Mouse (Mus musculus): ENCODE measurements around the gene Ado. TPM values are rescaled to one million over a fixed set of nuclear protein-coding genes. Genes with fewer than 3 reads are reported as not detected.

Gene Ado
- polyA plus RNA-seq, 1 experiment from 2014 or later: 76.3 TPM

DNA sequence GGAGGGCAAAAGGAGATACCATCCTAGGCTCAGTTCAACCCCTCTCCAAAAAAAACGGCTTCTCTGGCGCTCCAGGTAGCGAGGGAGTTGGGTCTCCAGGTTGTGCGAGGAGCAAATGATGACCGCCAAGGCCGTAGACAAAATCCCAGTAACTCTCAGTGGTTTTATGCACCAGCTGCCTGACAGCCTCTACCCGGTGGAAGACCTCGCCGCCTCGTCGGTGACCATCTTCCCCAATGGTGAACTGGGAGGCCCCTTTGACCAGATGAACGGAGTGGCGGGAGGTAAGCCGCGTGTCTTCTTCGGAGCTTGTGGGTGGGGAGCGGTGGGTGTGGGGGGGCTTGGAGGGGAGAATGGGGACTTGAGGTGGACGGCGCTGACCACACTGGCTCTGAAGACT is 10.6 kb downstream of the Ado start:
- Histone ChIP-seq H3K9me3 (ENCODE audit: control insufficient read depth, low read length) (no peaks in the 10 kb centered on the region), H3K4me1 (replicated peaks; ENCODE audit: control insufficient read depth, insufficient read depth, low read length) (peaks cover 43% of the 10 kb centered on the region), H3K36me3 (ENCODE audit: control insufficient read depth, insufficient read depth) (no peaks in the 10 kb centered on the region), H3K27me3 (replicated peaks; ENCODE audit: control insufficient read depth, insufficient read depth, low read length) (peaks cover 87% of the 10 kb centered on the region), H3K27ac (ENCODE audit: low read length) (no peak overlapping the region), H3K4me3 (replicated peaks; ENCODE audit: low read length) (peak overlapping the region; percentile 63), H3K4me2 (ENCODE audit: low read length) (peak overlapping the region; percentile 84), H3K9ac (replicated peaks; ENCODE audit: low read depth, low read length) (no peak overlapping the region)
- ATAC-seq: no peak
- WGBS: under 1% methylated on average over 19 of the region's 19 CpGs

DNA sequence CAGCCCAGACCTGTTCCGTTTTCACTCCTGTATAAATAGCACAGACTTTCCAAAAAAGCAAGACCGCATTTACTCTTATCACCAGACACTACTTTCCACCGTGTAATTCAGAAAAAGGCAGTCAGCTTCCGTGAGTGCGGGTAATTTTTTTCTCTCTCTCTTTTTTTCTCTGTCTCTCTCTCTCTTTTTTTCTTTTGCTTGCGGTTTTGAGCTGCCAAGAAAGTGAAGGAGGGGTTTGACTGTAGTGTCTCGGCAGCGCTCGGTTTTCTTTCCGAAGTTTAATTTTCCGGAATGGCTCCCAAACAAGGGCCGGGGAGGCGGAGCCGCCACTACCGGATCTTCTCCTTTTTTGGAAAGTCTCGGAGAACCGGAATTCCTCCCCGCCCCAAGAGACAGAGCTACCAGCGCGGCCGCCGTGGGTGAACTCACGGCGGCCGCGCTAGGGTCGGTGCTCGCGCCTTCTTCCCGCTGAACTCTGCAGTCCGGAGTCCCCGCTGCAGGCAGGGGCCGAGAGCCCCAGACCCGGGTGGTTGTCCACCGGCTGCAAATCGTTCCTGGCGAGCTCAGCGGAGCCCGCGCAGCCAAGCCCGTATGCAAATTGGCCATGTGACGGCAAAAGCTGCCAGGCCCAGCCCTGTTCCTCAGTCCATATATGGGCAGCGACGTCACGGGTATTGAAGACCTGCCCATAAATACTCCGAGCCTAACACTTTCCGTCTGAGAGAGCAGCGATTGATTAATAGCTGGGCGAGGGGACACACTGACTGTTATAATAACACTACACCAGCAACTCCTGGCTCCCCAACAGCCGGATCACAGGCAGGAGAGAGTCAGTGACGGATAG is 11.4 kb downstream of the Ado start:
- Histone ChIP-seq H3K4me2 (ENCODE audit: low read length) (peak overlapping the region; percentile 84), H3K27ac (ENCODE audit: low read length) (no peak overlapping the region), H3K9me3 (ENCODE audit: control insufficient read depth, low read length) (no peaks in the 10 kb centered on the region), H3K27me3 (replicated peaks; ENCODE audit: control insufficient read depth, insufficient read depth, low read length) (peaks cover 87% of the 10 kb centered on the region), H3K4me3 (replicated peaks; ENCODE audit: low read length) (peak overlapping the region; percentile 63), H3K36me3 (ENCODE audit: control insufficient read depth, insufficient read depth) (no peaks in the 10 kb centered on the region), H3K9ac (replicated peaks; ENCODE audit: low read depth, low read length) (peak overlapping the region; percentile 58), H3K4me1 (replicated peaks; ENCODE audit: control insufficient read depth, insufficient read depth, low read length) (peaks cover 43% of the 10 kb centered on the region)
- ATAC-seq: peak; percentile 90
- whole genome bisulfite sequencing: under 1% methylated on average over 51 of the region's 51 CpGs

DNA sequence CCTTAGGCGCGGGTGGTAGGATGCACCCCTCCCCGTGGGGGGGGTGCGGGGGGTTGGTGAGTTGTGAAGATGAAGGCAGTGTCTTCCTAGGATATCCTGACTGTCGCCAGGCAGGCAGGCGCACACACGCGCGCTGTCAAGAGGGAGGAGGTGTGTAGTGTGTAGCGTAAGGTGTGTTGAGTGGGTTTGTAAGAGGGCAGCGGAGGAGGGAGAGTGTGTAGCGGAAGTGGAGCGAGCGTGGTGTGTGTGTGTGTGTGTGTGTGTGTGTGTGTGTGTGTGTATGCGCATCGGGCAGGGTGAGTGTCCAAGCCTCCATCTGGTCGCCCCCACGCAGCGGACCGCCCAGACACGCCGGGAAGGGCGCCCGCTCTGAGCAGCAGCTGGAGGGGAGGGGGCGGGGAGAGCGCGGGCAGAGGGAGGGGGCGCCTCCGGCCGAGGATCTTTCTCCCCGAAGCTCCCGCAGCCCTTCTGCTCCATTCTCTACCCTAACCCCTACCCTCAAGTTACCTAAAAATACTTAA is 12.1 kb downstream of the Ado start:
- peak overlapping the region; percentile 36 for H3K9ac ChIP-seq (replicated peaks; ENCODE audit: low read depth, low read length)
- no peaks in the 10 kb centered on the region for H3K9me3 ChIP-seq (ENCODE audit: control insufficient read depth, low read length)
- peak overlapping the region; percentile 84 for H3K4me2 ChIP-seq (ENCODE audit: low read length)
- H3K4me1 ChIP-seq (replicated peaks; ENCODE audit: control insufficient read depth, insufficient read depth, low read length): peaks cover 43% of the 10 kb centered on the region
- H3K27ac ChIP-seq (ENCODE audit: low read length): no peak overlapping the region
- 0% methylated on average over 17 of the region's 32 CpGs for WGBS
- peaks cover 85% of the 10 kb centered on the region for H3K27me3 ChIP-seq (replicated peaks; ENCODE audit: control insufficient read depth, insufficient read depth, low read length)
- no peaks in the 10 kb centered on the region for H3K36me3 ChIP-seq (ENCODE audit: control insufficient read depth, insufficient read depth)
- ATAC-seq: peak; percentile 18
- peak overlapping the region; percentile 63 for H3K4me3 ChIP-seq (replicated peaks; ENCODE audit: low read length)

DNA sequence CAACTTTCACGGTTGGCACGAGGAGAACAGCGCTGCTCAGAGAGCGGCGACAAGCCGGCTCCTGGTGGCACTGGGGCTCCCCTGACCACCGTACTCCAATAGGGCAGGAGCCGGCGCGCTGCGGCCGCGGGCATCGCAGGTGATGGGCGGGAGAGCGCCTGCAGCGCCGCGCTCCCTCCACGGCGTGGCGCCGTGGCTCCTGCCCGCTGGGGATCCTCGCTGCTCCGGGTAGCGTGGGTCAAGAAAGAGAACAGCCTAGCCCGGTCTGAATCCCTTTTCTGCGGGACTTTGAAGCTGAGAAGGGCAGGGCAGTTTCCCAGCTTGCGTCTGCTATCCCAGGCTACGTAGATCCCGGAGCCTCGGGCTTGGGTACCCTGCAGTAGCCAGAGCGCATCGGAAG is 12.8 kb downstream of the Ado start:
- Histone ChIP-seq H3K4me3 (replicated peaks; ENCODE audit: low read length) (peak overlapping the region; percentile 63), H3K4me2 (ENCODE audit: low read length) (peak overlapping the region; percentile 84)

DNA sequence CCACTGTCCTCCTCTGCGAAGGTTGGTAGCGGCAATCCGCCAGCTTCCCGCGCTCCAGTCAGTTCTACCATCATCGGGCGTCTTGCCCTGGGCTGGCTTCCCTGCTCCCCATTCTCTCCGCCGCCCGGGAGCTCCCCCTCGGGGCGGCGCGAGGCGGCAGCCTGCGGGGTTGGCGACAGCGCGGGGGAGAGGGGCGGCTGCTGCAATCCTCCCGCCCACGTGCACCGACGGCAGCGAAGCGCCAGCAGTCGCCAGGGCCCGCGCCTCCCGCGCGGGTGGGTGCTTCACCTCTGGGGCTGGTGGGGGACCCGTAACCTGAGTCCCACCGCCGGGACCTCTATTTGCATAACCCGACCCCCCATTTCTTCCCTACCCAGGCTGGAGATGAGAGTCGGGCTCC is 13.5 kb downstream of the Ado start, which contains the start of gene Egr2:
TSS of gene Egr2 (plus strand) at position 220 of the 400 bp plus-strand sequence.
- WGBS: 0% methylated on average over 35 of the region's 37 CpGs
- Histone ChIP-seq H3K4me3 (replicated peaks; ENCODE audit: low read length) (peak within 1 kb of the TSS; percentile 63), H3K4me2 (ENCODE audit: low read length) (peak within 1 kb of the TSS; percentile 84), H3K9me3 (ENCODE audit: control insufficient read depth, low read length) (no peaks in the 10 kb centered on the region), H3K4me1 (replicated peaks; ENCODE audit: control insufficient read depth, insufficient read depth, low read length) (peaks cover 43% of the 10 kb centered on the region), H3K36me3 (ENCODE audit: control insufficient read depth, insufficient read depth) (no peaks in the 10 kb centered on the region), H3K9ac (replicated peaks; ENCODE audit: low read depth, low read length) (no peak within 1 kb of the TSS), H3K27ac (ENCODE audit: low read length) (no peak within 1 kb of the TSS), H3K27me3 (replicated peaks; ENCODE audit: control insufficient read depth, insufficient read depth, low read length) (peaks cover 80% of the 10 kb centered on the region)
- ATAC-seq: no peak

More for the DNA sequence above, 12.8 kb downstream of the Ado start:
- Histone ChIP-seq H3K36me3 (ENCODE audit: control insufficient read depth, insufficient read depth) (no peaks in the 10 kb centered on the region), H3K9ac (replicated peaks; ENCODE audit: low read depth, low read length) (no peak overlapping the region), H3K9me3 (ENCODE audit: control insufficient read depth, low read length) (no peaks in the 10 kb centered on the region), H3K4me1 (replicated peaks; ENCODE audit: control insufficient read depth, insufficient read depth, low read length) (peaks cover 43% of the 10 kb centered on the region), H3K27me3 (replicated peaks; ENCODE audit: control insufficient read depth, insufficient read depth, low read length) (peaks cover 83% of the 10 kb centered on the region), H3K27ac (ENCODE audit: low read length) (no peak overlapping the region)
- under 1% methylated on average over 35 of the region's 35 CpGs for WGBS
- ATAC-seq: peak; percentile 39

DNA sequence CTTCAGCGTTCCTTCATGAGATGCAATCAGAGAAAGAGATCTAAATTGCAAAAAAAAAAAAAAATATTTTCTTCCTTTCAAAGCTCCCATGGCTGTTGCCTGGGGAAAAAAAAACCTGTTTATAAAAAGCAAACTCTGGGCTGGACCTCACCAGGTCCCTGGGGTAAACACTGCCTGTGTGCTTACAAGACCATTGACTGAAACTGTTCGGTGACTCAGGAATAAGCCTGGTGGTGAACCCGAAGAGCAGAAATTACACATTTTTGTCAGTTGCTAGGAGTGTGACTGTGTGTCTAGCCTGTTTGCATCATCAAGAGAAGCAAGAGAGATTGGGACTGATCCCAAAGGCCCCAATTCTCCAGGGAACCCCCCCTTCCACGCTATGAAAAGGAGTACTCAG is 19.0 kb downstream of the Ado start:
- Histone ChIP-seq H3K4me3 (replicated peaks; ENCODE audit: low read length) (no peak overlapping the region), H3K4me2 (ENCODE audit: low read length) (no peak overlapping the region), H3K9me3 (ENCODE audit: control insufficient read depth, low read length) (no peaks in the 10 kb centered on the region), H3K9ac (replicated peaks; ENCODE audit: low read depth, low read length) (no peak overlapping the region), H3K4me1 (replicated peaks; ENCODE audit: control insufficient read depth, insufficient read depth, low read length) (0 out of 2 replicates have a peak, but pooled peaks cover 5% of the 10 kb centered on the region), H3K27me3 (replicated peaks; ENCODE audit: control insufficient read depth, insufficient read depth, low read length) (peaks cover 43% of the 10 kb centered on the region), H3K36me3 (ENCODE audit: control insufficient read depth, insufficient read depth) (no peaks in the 10 kb centered on the region), H3K27ac (ENCODE audit: low read length) (no peak overlapping the region)
- no peak for ATAC-seq
- 77% methylated on average over 4 of the region's 4 CpGs for WGBS

DNA sequence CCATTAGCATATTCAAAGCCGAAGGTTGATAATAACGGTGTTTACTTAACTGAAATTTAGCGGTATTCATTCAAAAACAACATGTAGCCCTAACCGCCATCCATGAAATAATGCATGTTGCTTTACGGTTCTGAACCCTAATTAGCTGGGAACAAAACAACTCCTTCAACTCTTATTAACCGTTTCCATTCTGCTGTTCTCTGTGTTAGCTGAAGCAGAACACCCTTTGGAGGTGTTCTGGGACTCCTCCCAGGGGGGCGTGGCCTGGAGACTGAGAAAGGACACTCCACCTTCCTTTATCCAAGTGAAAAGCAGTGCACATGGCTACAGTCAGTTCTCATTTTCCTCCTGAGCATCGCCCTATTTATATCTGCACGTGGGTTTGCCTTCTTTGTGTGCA is 22.3 kb downstream of the Ado start:
- no peak overlapping the region for H3K27ac ChIP-seq (ENCODE audit: low read length)
- peaks cover 21% of the 10 kb centered on the region for H3K27me3 ChIP-seq (replicated peaks; ENCODE audit: control insufficient read depth, insufficient read depth, low read length)
- 17% methylated on average over 9 of the region's 9 CpGs for WGBS
- H3K9me3 ChIP-seq (ENCODE audit: control insufficient read depth, low read length): no peaks in the 10 kb centered on the region
- H3K9ac ChIP-seq (replicated peaks; ENCODE audit: low read depth, low read length): no peak overlapping the region
- ATAC-seq: no peak
- no peak overlapping the region for H3K4me3 ChIP-seq (replicated peaks; ENCODE audit: low read length)
- H3K4me2 ChIP-seq (ENCODE audit: low read length): no peak overlapping the region
- no peaks in the 10 kb centered on the region for H3K36me3 ChIP-seq (ENCODE audit: control insufficient read depth, insufficient read depth)
- H3K4me1 ChIP-seq (replicated peaks; ENCODE audit: control insufficient read depth, insufficient read depth, low read length): 0 out of 2 replicates have a peak, but pooled peaks cover 5% of the 10 kb centered on the region

DNA sequence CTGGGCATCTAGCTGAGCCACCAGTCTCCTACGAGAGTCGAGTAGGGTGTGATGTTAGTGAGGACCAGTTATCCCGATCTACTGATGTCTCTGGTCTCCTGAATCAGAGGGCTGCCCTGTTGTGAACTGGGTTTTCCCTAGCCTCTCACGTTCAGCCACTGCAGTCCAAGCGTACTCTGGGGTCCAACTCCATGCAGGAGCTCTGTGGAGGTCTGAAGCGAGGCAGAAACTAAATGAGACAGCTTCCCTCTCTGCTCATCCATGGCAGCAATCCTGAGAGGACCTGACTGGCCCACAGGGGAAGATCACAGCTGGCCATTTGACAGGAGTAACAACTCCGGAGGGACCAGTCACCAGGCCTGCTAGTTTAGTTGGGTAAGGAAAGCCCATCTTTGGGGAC is 24.1 kb downstream of the Ado start:
- ATAC-seq: no peak
- peaks cover 12% of the 10 kb centered on the region for H3K27me3 ChIP-seq (replicated peaks; ENCODE audit: control insufficient read depth, insufficient read depth, low read length)
- WGBS: 81% methylated on average over 7 of the region's 7 CpGs
- H3K4me2 ChIP-seq (ENCODE audit: low read length): no peak overlapping the region
- H3K4me3 ChIP-seq (replicated peaks; ENCODE audit: low read length): no peak overlapping the region
- H3K27ac ChIP-seq (ENCODE audit: low read length): no peak overlapping the region
- 0 out of 2 replicates have a peak, but pooled peaks cover 5% of the 10 kb centered on the region for H3K4me1 ChIP-seq (replicated peaks; ENCODE audit: control insufficient read depth, insufficient read depth, low read length)
- no peaks in the 10 kb centered on the region for H3K36me3 ChIP-seq (ENCODE audit: control insufficient read depth, insufficient read depth)
- no peaks in the 10 kb centered on the region for H3K9me3 ChIP-seq (ENCODE audit: control insufficient read depth, low read length)
- no peak overlapping the region for H3K9ac ChIP-seq (replicated peaks; ENCODE audit: low read depth, low read length)

DNA sequence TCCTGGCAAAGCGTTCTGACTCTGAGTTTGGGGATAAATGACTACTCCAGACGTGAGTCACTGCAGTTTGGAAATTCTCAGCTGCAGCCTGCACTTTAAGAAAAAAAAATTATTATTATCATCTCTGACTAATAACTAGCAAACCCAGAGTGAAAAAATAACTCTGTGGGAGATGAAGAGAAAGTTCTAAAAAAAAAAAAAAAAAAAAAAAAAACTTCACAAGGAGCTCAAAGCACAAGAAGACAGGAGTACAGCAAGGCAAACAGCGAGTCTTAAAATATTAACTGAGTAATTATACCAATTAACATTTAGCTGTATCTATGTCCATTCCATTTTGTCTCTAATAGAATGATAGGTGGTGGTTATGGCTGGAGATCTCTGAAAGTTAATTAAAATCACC is 24.6 kb downstream of the Ado start:
- peaks cover 12% of the 10 kb centered on the region for H3K27me3 ChIP-seq (replicated peaks; ENCODE audit: control insufficient read depth, insufficient read depth, low read length)
- no peak overlapping the region for H3K4me2 ChIP-seq (ENCODE audit: low read length)
- no peaks in the 10 kb centered on the region for H3K36me3 ChIP-seq (ENCODE audit: control insufficient read depth, insufficient read depth)
- H3K4me1 ChIP-seq (replicated peaks; ENCODE audit: control insufficient read depth, insufficient read depth, low read length): 0 out of 2 replicates have a peak, but pooled peaks cover 5% of the 10 kb centered on the region
- H3K27ac ChIP-seq (ENCODE audit: low read length): no peak overlapping the region
- no peaks in the 10 kb centered on the region for H3K9me3 ChIP-seq (ENCODE audit: control insufficient read depth, low read length)
- no peak overlapping the region for H3K9ac ChIP-seq (replicated peaks; ENCODE audit: low read depth, low read length)
- ATAC-seq: no peak
- no peak overlapping the region for H3K4me3 ChIP-seq (replicated peaks; ENCODE audit: low read length)
- WGBS: 89% methylated on average over 3 of the region's 3 CpGs

Measured in forebrain, embryonic 16.5 days (tissue).